Mouse (Mus musculus) olfactory bulb, adult 2 months (tissue): ENCODE data around the gene Col4a5.

Experiments
- CTCF ChIP-seq: fragments of 200-500 bp; IDR thresholded peaks from 2 replicates; pipeline ENCODE4 v1.5.1; 2012; ENCODE audit warnings: low read depth, mild to moderate bottlenecking, low read length, moderate library complexity; ENCODE audit not compliant: insufficient read depth
- POLR2A ChIP-seq: fragments of 200-500 bp; IDR thresholded peaks from 2 replicates; pipeline ENCODE4 v1.6.1; 2012; ENCODE audit warnings: mild to moderate bottlenecking, low read depth, low read length, moderate library complexity; ENCODE audit not compliant: insufficient read depth

DNA sequence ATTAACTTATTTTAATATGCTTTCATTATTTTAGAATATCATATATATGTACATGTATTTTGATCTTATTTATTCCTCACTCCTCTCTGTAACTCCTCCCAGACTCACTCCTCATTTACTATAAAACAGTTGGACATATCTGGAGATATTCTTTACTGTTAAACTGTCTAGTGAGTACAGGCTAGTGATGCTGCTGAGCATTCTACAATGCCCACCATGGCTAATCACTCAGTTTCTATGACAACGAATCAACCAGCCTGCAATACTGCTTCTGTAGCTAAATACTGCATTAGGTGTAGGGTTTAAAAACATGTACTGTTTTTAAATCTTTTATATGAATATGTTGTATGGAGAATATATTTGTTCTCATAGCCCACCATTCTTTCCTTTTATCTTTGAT, 27.9 kb downstream of the Col4a5 start:
- no peak for TF ChIP-seq CTCF
- no peak for TF ChIP-seq POLR2A
